Mouse (Mus musculus) ES-Bruce4 (cell line): ENCODE measurements at regions not wholly inside any gene's neighbourhood (a gene's known extent, or its start where the extent isn't known, plus 50 kb on each side); places are given as distances from the start of the nearest gene placed in this dataset.

Source experiments
- CTCF ChIP-seq: IDR thresholded peaks from one replicate; pipeline ENCODE4 v1.8.1; 2011; ENCODE audit warnings: low read depth, low read length
- EP300 ChIP-seq: IDR thresholded peaks from 2 replicates; pipeline ENCODE4 v1.6.1; 2011; ENCODE audit warnings: low read depth, low read length; ENCODE audit not compliant: insufficient read depth
- POLR2A ChIP-seq: IDR thresholded peaks from one replicate; pipeline ENCODE4 v1.8.1; 2011; ENCODE audit warnings: low read length; ENCODE audit not compliant: insufficient read depth

DNA sequence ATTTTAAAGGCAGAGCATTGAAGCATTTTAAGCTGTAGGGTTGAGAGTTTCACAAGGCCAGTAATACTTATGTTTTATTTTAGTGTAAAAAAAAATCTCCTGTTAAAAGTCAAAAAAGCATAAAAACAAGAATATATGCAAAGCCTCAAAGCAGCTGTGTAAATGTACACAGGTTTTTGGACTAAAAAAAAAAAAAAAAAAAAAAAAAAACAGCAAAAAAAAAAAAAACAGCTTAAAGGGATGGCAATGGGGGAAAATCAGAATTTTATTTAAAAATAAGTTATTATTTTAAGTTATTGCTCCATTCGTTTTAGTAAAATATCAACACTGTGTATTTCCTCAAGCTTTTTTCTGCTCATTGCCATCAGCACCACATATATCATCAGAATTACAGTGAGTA lies 181.8 kb upstream of the Arhgap18 start:
- TF ChIP-seq CTCF: no peak
- no peak for TF ChIP-seq EP300
- no peak for TF ChIP-seq POLR2A
